Mouse (Mus musculus) small intestine, adult 2 months (tissue): ENCODE data around the gene Habp2.

Experiments
- CTCF ChIP-seq: fragments of 200-500 bp; IDR thresholded peaks from 2 replicates; pipeline ENCODE4 v1.5.1; 2012; ENCODE audit warnings: low read depth, mild to moderate bottlenecking, control low read depth, inconsistent platforms, low read length, moderate library complexity, mixed read lengths; ENCODE audit not compliant: insufficient replicate concordance, insufficient read length; ENCODE audit errors: extremely low read depth
- POLR2A ChIP-seq: fragments of 200-500 bp; IDR thresholded peaks from 2 replicates; pipeline ENCODE4 v1.6.1; 2012; ENCODE audit warnings: low read depth, mild to moderate bottlenecking, control low read depth, inconsistent platforms, low read length, moderate library complexity

DNA sequence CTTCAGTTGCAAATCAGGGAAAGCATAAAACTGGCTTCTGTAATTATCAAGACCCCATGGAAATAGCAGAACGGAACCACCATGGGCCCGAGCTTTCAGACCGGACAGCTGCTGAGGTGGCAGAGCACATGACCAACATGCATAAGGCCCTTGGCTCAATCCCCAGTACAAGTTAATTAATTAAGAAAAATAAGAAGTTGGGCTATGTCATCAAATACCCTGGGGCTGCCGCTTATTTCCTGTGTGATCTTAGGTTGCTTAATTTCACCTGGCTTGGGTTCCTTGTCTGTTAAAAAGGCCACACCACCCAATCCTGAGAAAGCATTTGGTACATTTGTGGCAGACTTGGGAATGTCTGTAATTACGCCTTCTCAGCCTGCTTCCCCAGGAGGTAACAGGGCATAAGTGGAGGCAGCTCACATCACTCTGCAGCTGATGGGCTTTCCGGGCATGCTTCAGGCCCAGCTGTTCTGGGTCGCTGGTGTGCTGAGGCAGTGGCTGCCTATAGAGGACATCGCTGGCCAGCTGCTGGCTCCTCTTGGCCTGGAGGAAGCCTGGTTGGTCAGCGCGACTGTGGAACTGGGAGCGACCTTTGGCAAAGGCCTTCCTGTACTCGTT lies 34.5 kb downstream of the Habp2 start:
- no peak for TF ChIP-seq CTCF
- TF ChIP-seq POLR2A, result no peak
